Mouse (Mus musculus) kidney, postnatal 0 days (tissue): ENCODE results near the gene Adm2. TPM values are rescaled to one million over a fixed set of nuclear protein-coding genes. Genes with fewer than 3 reads are reported as not detected.

Experiments used
- ATAC-seq: fragments of 200-750 bp; cut with Nextera tagmentation; replicated peaks from 2 replicates; pipeline ENCODE4 v1.8.0; 2017; ENCODE audit warnings: low read depth, moderate number of reproducible peaks, moderate TSS enrichment, moderate library complexity; ENCODE audit not compliant: low FRiP score
- DNase-seq: peaks from one replicate; pipeline ENCODE4 v3.0.0-alpha.2; 2016; ENCODE audit warnings: low spot score
- H3K27ac ChIP-seq: fragments of 300-500 bp; sonication (generic); 2 replicates; pipeline ENCODE4 v1.5.1; 2014; ENCODE audit warnings: mild to moderate bottlenecking
- H3K27me3 ChIP-seq: fragments of 300-500 bp; sonication (generic); 2 replicates; pipeline ENCODE4 v1.6.1; 2014; ENCODE audit warnings: low read length, mixed read lengths; ENCODE audit not compliant: insufficient read depth
- H3K36me3 ChIP-seq: fragments of 300-500 bp; sonication (generic); 2 replicates; pipeline ENCODE4 v1.6.1; 2014; ENCODE audit warnings: low read length, mixed read lengths; ENCODE audit not compliant: insufficient read depth
- H3K4me1 ChIP-seq: fragments of 300-500 bp; sonication (generic); replicated peaks from 2 replicates; pipeline ENCODE4 v1.6.1; 2014; ENCODE audit warnings: antibody characterized with exemption, low read length, mixed read lengths; ENCODE audit not compliant: insufficient read depth
- H3K4me2 ChIP-seq: fragments of 300-500 bp; sonication (generic); 2 replicates; pipeline ENCODE4 v1.6.1; 2014; ENCODE audit warnings: mild to moderate bottlenecking, low read length, moderate library complexity, mixed read lengths
- H3K4me3 ChIP-seq: fragments of 300-500 bp; sonication (generic); replicated peaks from 2 replicates; pipeline ENCODE4 v1.5.1; 2014; ENCODE audit warnings: low read depth, low read length
- H3K9ac ChIP-seq: fragments of 300-500 bp; sonication (generic); 2 replicates; pipeline ENCODE4 v1.6.1; 2014; ENCODE audit warnings: low read depth, low read length
- H3K9me3 ChIP-seq: fragments of 300-500 bp; sonication (generic); replicated peaks from 2 replicates; pipeline ENCODE4 v1.6.1; 2016; ENCODE audit warnings: low read length, inconsistent platforms, mixed read lengths
- CTCF ChIP-seq: IDR thresholded peaks from 2 replicates; pipeline ENCODE4 v1.5.1; 2016; ENCODE audit warnings: antibody characterized with exemption, low read depth, mild to moderate bottlenecking, moderate library complexity
- WGBS: fragments of 180-500 bp; shearing (Covaris S2); extraction: QIAGEN DNeasy Blood & Tissue Kit; methylation state at CpG from one replicate; pipeline ENCODE4 v1.1.7; 2014; 5-methylcytosine and 5-hydroxymethylcytosine counted together
- polyA plus RNA-seq: library from polyadenylated mRNA; unstranded; fragments of >200 nt; fragmentation: Nextera tagmentation; extraction: Ambion mirVana; gene quantifications from 2 replicates; pipeline ENCODE4 v1.2.1, GENCODE M21; 2015

Gene Adm2
- polyA plus RNA-seq, 1 experiment from 2014 or later: 1.5 TPM

DNA sequence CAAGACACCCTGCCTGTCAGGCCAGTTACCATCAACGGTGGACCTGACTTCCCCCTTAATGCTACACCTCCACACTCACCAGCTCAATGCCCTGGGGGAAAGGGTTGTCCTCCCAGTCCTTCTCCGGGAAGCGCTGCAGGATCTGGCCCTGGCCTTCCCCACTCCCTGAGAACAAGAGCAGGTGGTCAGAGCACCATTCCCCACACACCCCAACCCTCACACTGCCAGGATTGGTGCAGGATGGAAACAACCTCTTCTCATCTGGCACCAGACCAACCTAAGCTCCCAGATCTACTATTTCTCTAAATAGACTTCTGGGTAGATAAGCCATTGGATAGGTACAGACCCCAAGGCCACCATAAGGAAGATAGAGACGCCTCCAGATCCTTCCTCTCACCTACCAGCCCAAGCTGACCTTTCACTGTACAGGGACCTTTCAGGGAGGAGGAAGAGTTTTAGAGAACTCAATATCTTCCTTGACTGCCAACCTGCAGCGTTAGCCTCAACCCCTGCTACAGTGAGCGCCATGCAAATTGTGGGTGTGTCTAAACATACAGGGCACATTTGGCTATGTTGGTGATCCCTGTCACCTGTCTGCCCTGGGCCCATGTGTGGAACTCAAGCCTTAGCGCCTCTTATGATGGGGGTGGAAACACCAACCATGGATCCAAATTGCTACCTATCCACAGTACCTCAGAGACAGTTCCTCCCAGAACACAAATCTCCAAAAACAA is 13.9 kb upstream of the Adm2 start:
- H3K9ac ChIP-seq: no peak overlapping the region
- H3K27ac ChIP-seq: no peak overlapping the region
- H3K4me2 ChIP-seq: no peak overlapping the region
- H3K9me3 ChIP-seq: no peaks in the 10 kb centered on the region
- 75% methylated on average over 7 of the region's 7 CpGs for WGBS
- H3K4me1 ChIP-seq: peaks cover 3% of the 10 kb centered on the region; the same call in 1 of the 2 replicates
- peaks cover 25% of the 10 kb centered on the region for H3K36me3 ChIP-seq
- no peak for TF ChIP-seq CTCF
- H3K27me3 ChIP-seq: no peaks in the 10 kb centered on the region
- no peak overlapping the region for H3K4me3 ChIP-seq
- no peak for ATAC-seq
- DNase-seq: no peak

DNA sequence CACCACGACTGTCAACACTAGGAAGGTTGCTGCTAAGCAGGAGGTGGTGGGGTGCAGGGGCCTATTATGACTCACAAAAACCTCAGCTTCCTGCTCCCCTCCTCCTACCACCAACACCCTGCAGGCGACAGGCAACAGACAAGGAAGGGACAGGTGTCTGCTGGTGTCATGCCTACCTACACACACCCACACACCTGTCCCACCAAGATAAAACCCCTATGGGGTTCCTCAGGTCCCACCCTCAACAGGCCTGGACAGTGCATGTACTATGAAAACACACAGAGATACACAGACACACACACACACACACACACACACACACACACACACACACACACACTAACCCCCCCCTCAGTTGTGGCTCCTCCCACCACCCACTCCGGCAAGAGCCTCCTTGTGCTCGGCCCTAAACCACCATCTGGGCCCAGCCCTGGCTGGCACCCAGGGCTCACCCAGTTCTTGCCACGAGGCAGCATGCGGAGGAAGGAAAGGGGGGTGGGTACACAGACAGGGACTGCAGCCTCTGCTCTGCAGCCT is 12.5 kb upstream of the Adm2 start:
- no peak for ATAC-seq

DNA sequence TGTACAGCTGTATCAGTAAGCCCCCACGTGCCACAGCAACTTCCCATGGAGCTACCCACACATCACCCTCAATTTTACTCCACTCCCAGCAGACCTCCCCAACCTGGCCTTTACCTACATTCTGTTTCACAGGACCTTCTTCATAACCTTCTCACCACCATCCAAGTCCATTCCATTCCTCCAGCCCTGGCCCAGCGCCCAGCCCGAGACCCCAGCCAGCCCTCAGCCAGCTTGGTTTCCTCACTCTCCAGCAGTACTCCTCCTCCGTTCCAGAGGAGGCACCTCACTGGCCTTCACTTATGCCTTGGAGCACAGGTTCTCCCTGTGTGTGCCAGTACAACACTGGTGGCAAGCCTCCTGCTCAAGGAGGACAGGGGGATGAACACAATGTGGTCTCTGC is 9.2 kb upstream of the Adm2 start:
- Histone ChIP-seq H3K27me3 (no peaks in the 10 kb centered on the region), H3K9me3 (no peaks in the 10 kb centered on the region), H3K27ac (no peak overlapping the region), H3K4me3 (no peak overlapping the region), H3K4me2 (no peak overlapping the region; the same call in 1 of the 2 replicates), H3K4me1 (peaks cover 8% of the 10 kb centered on the region), H3K36me3 (no peaks in the 10 kb centered on the region), H3K9ac (no peak overlapping the region)
- 46% methylated on average over 4 of the region's 4 CpGs for WGBS
- no peak for TF ChIP-seq CTCF
- DNase-seq: no peak
- ATAC-seq: no peak

More for the DNA sequence above, 12.5 kb upstream of the Adm2 start:
- no peak overlapping the region for H3K27ac ChIP-seq
- H3K36me3 ChIP-seq: peaks cover 19% of the 10 kb centered on the region
- H3K4me3 ChIP-seq: no peak overlapping the region
- H3K4me2 ChIP-seq: no peak overlapping the region
- H3K4me1 ChIP-seq: peaks cover 8% of the 10 kb centered on the region
- H3K9me3 ChIP-seq: no peaks in the 10 kb centered on the region
- 0 out of 2 replicates have a peak overlapping the region, but pooled peaks have one; percentile 35 for H3K9ac ChIP-seq
- DNase-seq: no peak
- 63% methylated on average over 6 of the region's 6 CpGs for WGBS
- H3K27me3 ChIP-seq: no peaks in the 10 kb centered on the region
- no peak for TF ChIP-seq CTCF

GRCm38 (mm10) chr15:89314107-89314506 is 8.4 kb upstream of the Adm2 start:
- Histone ChIP-seq H3K4me3 (peak overlapping the region; percentile 93), H3K27me3 (no peaks in the 10 kb centered on the region), H3K4me1 (peaks cover 8% of the 10 kb centered on the region), H3K36me3 (no peaks in the 10 kb centered on the region), H3K4me2 (peak overlapping the region; percentile 87), H3K27ac (no peak overlapping the region), H3K9me3 (no peaks in the 10 kb centered on the region), H3K9ac (peak overlapping the region; percentile 90)
- DNase-seq: no peak
- ATAC-seq: no peak
- no peak for TF ChIP-seq CTCF
- 32% methylated on average over 3 of the region's 3 CpGs for WGBS

DNA sequence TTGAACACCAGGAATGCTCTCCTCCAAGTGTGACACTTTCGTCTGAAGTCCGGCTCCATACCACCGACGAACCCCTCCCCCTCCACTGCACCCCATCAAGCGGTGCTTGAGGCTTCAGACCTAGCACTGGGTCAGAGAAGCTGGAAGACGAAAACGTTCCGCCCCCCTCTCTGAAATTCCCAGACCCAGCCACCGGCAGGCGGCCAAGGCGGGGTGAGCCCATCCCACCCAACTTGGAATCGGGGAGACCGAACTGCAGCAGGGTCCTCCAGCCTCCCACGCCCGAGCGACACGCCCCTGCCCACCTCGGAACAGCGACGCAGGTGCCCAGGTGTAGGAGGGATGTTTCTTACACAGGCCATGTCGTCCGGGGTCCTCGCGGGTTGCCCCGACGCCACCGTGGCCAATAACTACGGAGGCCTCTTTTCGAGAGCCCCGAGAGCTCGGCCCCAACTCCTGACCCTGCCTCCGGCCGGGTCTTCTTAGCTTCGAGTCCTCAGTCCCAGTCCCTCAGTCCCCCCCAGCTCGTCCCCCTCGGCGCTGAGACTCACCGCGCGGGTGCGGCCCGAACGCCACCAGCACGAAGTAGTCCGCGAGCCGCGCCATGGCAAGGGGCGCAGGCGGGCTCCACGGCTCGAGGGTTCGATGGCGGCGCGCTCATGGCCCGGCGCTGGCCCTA is 7.9 kb upstream of the Adm2 start:
- Histone ChIP-seq H3K27ac (peak overlapping the region; percentile 48; the same call in 1 of the 2 replicates), H3K9ac (peak overlapping the region; percentile 90), H3K4me2 (peak overlapping the region; percentile 87), H3K4me3 (peak overlapping the region; percentile 93), H3K4me1 (peaks cover 8% of the 10 kb centered on the region), H3K9me3 (no peaks in the 10 kb centered on the region), H3K36me3 (no peaks in the 10 kb centered on the region), H3K27me3 (no peaks in the 10 kb centered on the region)
- ATAC-seq (peak; percentile 38), DNase-seq (peak; percentile 53)
- TF ChIP-seq CTCF: peak; percentile 42; the same call in 1 of the 2 replicates
- under 1% methylated on average over 56 of the region's 58 CpGs for WGBS

DNA sequence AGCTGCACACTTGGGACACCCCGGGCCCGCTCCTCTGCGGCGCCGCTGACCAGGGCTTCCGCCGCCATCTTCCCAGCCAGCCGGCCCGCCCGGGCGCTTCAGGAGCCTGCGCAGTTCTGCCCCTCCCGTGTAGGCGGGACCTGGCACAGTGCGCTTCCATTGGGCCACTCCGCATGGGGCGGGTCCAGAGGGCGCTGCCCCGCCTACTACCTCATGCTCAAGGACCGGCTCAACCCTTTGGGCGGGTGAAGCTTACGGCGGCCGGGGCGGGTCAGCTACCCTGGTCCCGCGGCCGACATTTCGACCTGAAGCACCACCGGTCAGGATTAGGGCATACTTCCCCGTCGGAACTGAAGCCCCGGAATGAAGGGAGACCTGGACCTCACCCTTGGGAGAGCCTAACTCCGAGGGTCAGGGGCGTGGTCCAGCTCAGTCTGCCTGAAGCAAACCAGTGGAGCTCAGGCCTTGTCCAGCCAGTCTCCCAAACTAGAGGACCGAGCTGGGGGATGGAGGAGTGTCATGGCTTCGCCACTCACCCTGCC is 7.3 kb upstream of the Adm2 start, which contains the start of gene Sbf1:
Gene Sbf1, minus strand, starts transcription at position 122 of the 542 bp plus-strand sequence.
- Histone ChIP-seq H3K27me3 (no peaks in the 10 kb centered on the region), H3K4me1 (peaks cover 8% of the 10 kb centered on the region), H3K9me3 (no peaks in the 10 kb centered on the region), H3K4me3 (peak within 1 kb of the TSS; percentile 93), H3K9ac (peak within 1 kb of the TSS; percentile 90), H3K4me2 (peak within 1 kb of the TSS; percentile 87), H3K27ac (peak within 1 kb of the TSS; percentile 48; the same call in 1 of the 2 replicates), H3K36me3 (no peaks in the 10 kb centered on the region)
- ATAC-seq (peak; percentile 99), DNase-seq (peak; percentile 99)
- WGBS: under 1% methylated on average over 28 of the region's 37 CpGs
- TF ChIP-seq CTCF: peak; percentile 34; the same call in 1 of the 2 replicates
